Mouse (Mus musculus): Measurements from ENCODE around the gene Galnt10.

DNA sequence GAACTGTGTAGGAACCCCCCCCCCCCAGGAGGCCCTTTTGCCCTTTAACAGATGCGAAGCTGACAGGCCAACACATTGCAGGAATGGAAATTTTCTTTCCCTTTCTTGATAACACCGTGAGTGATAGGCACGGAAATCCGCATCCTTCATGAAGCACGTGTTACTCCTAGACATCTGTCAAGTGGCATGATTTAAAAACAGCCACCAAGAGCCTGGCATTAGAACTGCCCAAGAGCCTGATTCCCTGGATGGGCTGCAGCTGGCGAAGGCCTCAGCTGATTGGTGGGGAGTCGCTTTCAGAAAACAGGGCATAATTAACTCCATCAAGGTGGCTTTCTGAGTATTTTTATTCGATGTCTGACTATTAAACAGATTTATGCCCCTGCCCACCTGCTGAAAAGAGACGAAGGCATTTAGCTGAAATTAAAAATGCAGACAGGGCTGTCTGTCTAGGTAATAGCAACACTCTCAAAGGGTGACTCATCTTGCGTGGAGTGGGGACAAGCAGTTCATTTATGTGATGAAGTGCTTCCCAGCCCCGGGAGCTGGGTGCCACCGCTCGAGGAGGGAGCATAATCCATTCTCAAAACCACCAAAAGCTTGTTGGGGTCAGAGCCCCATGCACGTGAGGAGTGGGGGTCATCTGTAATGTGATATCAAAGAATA lies 108.4 kb downstream of the Galnt10 start:
- TF ChIP-seq CTCF (IDR thresholded peaks at IDR 0.05; ENCODE audit: borderline replicate concordance, insufficient read depth, low read depth, low read length) (no peak), POLR2A (IDR thresholded peaks at IDR 0.05; ENCODE audit: borderline replicate concordance, insufficient read depth, low read length) (no peak)

Data from cerebellum, adult 2 months (tissue).